Mouse (Mus musculus) lung, embryonic 15.5 days (tissue): ENCODE data around the gene Tmem100. TPM values are rescaled to one million over a fixed set of nuclear protein-coding genes. Genes with fewer than 3 reads are reported as not detected.
A peak's percentile ranks its signal among the peaks of the same experiment; 100 is the strongest.

Experiments
- ATAC-seq: fragments of 200-750 bp; cut with Nextera tagmentation; 2 replicates; pipeline ENCODE4 v1.8.0; 2017; ENCODE audit warnings: moderate number of reproducible peaks, borderline replicate concordance; ENCODE audit not compliant: low FRiP score, low TSS enrichment; ENCODE audit errors: extremely low read depth
- H3K27ac ChIP-seq: fragments of 300-500 bp; sonication (generic); 2 replicates; pipeline ENCODE4 v1.5.1; 2015; ENCODE audit warnings: moderate library complexity, mild to moderate bottlenecking, inconsistent platforms
- H3K27me3 ChIP-seq: fragments of 300-500 bp; sonication (generic); 2 replicates; pipeline ENCODE4 v1.6.1; 2015; ENCODE audit warnings: inconsistent platforms
- H3K36me3 ChIP-seq: fragments of 300-500 bp; sonication (generic); 2 replicates; pipeline ENCODE4 v1.6.1; 2015; ENCODE audit warnings: inconsistent platforms
- H3K4me1 ChIP-seq: fragments of 300-500 bp; sonication (generic); 2 replicates; pipeline ENCODE4 v1.6.1; 2015; ENCODE audit warnings: inconsistent platforms
- H3K4me2 ChIP-seq: fragments of 300-500 bp; sonication (generic); 2 replicates; pipeline ENCODE4 v1.6.1; 2015; ENCODE audit warnings: inconsistent platforms, mild to moderate bottlenecking, moderate library complexity
- H3K4me3 ChIP-seq: fragments of 300-500 bp; sonication (generic); 2 replicates; pipeline ENCODE4 v1.5.1; 2015; ENCODE audit warnings: mild to moderate bottlenecking, inconsistent platforms
- H3K9ac ChIP-seq: fragments of 300-500 bp; sonication (generic); 2 replicates; pipeline ENCODE4 v1.6.1; 2015; ENCODE audit warnings: inconsistent platforms
- H3K9me3 ChIP-seq: fragments of 300-500 bp; sonication (generic); 2 replicates; pipeline ENCODE4 v1.6.1; 2016; ENCODE audit warnings: inconsistent platforms
- WGBS: fragments of 180-500 bp; shearing (Covaris S2); methylation state at CpG from one replicate; pipeline ENCODE4 v1.1.7; 2015; 5-methylcytosine and 5-hydroxymethylcytosine counted together
- polyA plus RNA-seq: library from polyadenylated mRNA; unstranded; fragments of >200 nt; fragmentation: Nextera tagmentation; extraction: Ambion mirVana; gene quantifications from 2 replicates; pipeline ENCODE4 v1.2.1, GENCODE M21; 2015

Gene Tmem100
- polyA plus RNA-seq, 1 experiment from 2014 or later: 22.4 TPM

GRCm38 (mm10) chr11:90071747-90072146, 41.6 kb downstream of the Tmem100 start:
- Histone ChIP-seq H3K9ac (no peak overlapping the region), H3K36me3 (no peaks in the 10 kb centered on the region), H3K4me2 (no peak overlapping the region; the same call in 1 of the 2 replicates), H3K4me3 (no peak overlapping the region), H3K27me3 (no peaks in the 10 kb centered on the region), H3K27ac (0 out of 2 replicates have a peak overlapping the region, but pooled peaks have one; percentile 4), H3K9me3 (no peaks in the 10 kb centered on the region), H3K4me1 (peaks cover 9% of the 10 kb centered on the region; the same call in 1 of the 2 replicates)
- ATAC-seq: peak; percentile 64
- WGBS: 22% methylated on average over 9 of the region's 9 CpGs

DNA sequence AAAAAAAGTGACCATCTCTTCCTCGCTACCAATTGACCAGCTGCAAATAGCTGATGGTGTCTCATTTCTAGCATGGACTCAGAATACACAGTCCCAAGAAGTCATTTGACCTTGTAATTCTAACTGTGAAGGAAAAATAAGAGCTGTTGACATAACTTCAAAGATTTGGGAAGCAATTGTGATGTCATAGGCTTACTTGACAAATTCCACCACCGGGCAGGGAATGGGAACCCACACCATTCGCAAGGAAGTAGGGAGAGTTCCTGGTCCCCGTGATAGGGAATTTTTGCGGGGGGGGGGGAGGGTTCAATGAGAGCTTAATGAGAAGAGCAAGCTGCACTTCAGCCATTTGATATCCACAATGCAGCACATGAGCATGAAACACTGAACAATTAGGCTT, 43.1 kb downstream of the Tmem100 start:
- WGBS: 29% methylated on average over 5 of the region's 5 CpGs
- Histone ChIP-seq H3K27me3 (no peaks in the 10 kb centered on the region), H3K4me2 (no peak overlapping the region), H3K9ac (no peak overlapping the region), H3K36me3 (no peaks in the 10 kb centered on the region), H3K9me3 (no peaks in the 10 kb centered on the region), H3K27ac (no peak overlapping the region), H3K4me3 (no peak overlapping the region), H3K4me1 (peaks cover 9% of the 10 kb centered on the region; the same call in 1 of the 2 replicates)
- peak; percentile 44; the same call in 1 of the 2 replicates for ATAC-seq

GRCm38 (mm10) chr11:90076666-90077065, 46.5 kb downstream of the Tmem100 start:
- H3K36me3 ChIP-seq: no peaks in the 10 kb centered on the region
- no peak overlapping the region for H3K27ac ChIP-seq
- WGBS: 76% methylated on average over 3 of the region's 3 CpGs
- no peak overlapping the region for H3K4me2 ChIP-seq
- no peak overlapping the region for H3K4me3 ChIP-seq
- ATAC-seq: no peak
- H3K9me3 ChIP-seq: no peaks in the 10 kb centered on the region
- no peaks in the 10 kb centered on the region for H3K27me3 ChIP-seq
- H3K9ac ChIP-seq: no peak overlapping the region
- H3K4me1 ChIP-seq: peaks cover 5% of the 10 kb centered on the region; the same call in 1 of the 2 replicates

DNA sequence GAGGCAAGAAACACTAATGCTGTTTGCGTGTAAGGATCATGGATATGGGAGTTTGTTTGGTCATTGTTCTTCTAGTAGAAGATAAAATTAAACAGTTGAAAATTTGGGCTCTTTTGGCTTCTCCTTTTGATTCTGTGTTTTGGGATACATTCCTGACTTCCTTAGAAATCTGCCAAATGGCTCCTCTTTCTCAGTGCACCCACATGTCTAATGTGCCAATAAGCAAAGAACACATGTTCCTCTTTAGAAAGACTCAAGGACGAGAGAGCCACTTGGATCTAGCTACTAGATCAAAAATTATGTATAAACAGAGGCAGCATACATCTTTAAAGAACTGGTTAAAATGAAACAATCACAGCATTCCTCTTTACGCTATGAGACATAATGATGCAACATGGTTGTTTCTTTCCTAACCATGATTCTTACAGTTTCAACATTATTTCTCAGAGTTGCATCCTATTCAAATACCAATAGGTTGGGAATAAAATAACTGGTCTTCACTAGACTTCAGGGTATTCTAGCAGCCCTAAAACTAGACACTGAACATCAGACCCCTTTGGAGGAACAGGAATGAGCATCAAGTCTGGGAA, 50.6 kb downstream of the Tmem100 start:
- Histone ChIP-seq H3K4me3 (no peak overlapping the region), H3K4me1 (no peaks in the 10 kb centered on the region), H3K9ac (no peak overlapping the region), H3K36me3 (no peaks in the 10 kb centered on the region), H3K27me3 (no peaks in the 10 kb centered on the region), H3K9me3 (no peaks in the 10 kb centered on the region), H3K4me2 (no peak overlapping the region), H3K27ac (no peak overlapping the region)
- 69% methylated on average over 3 of the region's 3 CpGs for WGBS
- no peak for ATAC-seq

- H3K36me3 ChIP-seq: no peaks in the 10 kb centered on the region
- H3K4me3 ChIP-seq: no peak overlapping the region
- WGBS: 65% methylated on average over 10 of the region's 10 CpGs
- no peaks in the 10 kb centered on the region for H3K4me1 ChIP-seq
- no peak overlapping the region for H3K4me2 ChIP-seq
- H3K9ac ChIP-seq: no peak overlapping the region
- no peaks in the 10 kb centered on the region for H3K27me3 ChIP-seq
- H3K9me3 ChIP-seq: no peaks in the 10 kb centered on the region
- H3K27ac ChIP-seq: no peak overlapping the region
- ATAC-seq: no peak
These were observed 51.9 kb downstream of the Tmem100 start for GRCm38 (mm10) chr11:90081820-90082596.

DNA sequence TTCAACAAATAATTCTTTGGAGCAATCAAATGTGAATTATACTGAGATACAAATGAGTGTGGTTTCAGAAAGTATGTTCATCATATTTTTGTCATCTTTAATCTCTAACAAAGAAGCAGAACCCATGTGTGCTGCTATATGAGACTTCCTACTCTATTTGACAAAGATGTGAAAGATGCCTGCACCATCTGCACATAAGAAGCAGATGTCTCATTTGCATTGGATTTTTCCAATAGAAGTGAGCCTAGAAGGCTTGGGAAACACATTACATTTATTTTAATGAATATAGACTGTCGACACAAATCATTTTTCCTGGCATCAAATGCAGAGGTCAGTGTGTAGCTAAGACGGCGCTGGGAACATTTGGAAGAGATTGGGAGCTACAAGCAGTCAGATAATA, 52.9 kb downstream of the Tmem100 start:
- H3K4me3 ChIP-seq: no peak overlapping the region
- H3K27me3 ChIP-seq: no peaks in the 10 kb centered on the region
- no peaks in the 10 kb centered on the region for H3K4me1 ChIP-seq
- no peaks in the 10 kb centered on the region for H3K9me3 ChIP-seq
- H3K4me2 ChIP-seq: no peak overlapping the region
- no peak for ATAC-seq
- H3K27ac ChIP-seq: no peak overlapping the region
- 72% methylated on average over 3 of the region's 3 CpGs for WGBS
- no peak overlapping the region for H3K9ac ChIP-seq
- H3K36me3 ChIP-seq: no peaks in the 10 kb centered on the region

- H3K4me3 ChIP-seq: no peak overlapping the region
- H3K4me1 ChIP-seq: no peaks in the 10 kb centered on the region
- no peaks in the 10 kb centered on the region for H3K36me3 ChIP-seq
- H3K27me3 ChIP-seq: no peaks in the 10 kb centered on the region
- no peak for ATAC-seq
- 63% methylated on average over 5 of the region's 5 CpGs for WGBS
- H3K9me3 ChIP-seq: no peaks in the 10 kb centered on the region
- H3K9ac ChIP-seq: no peak overlapping the region
- no peak overlapping the region for H3K4me2 ChIP-seq
- no peak overlapping the region for H3K27ac ChIP-seq
These were observed 54.0 kb downstream of the Tmem100 start for GRCm38 (mm10) chr11:90084166-90084565.

Other genes with a start within 250 kb of the Tmem100 start
- gene Pctp, start 27.5 kb upstream of the Tmem100 start, polyA plus RNA-seq: 10.8 and 11.6 TPM in 2 replicates
- 8.6 and 8.7 TPM in 2 replicates for gene Gm45716, start 157.3 kb downstream of the Tmem100 start, polyA plus RNA-seq
- 45.5 and 45.7 TPM in 2 replicates for gene Mmd, start 219.1 kb downstream of the Tmem100 start, polyA plus RNA-seq